ENCODE assay signal across 10 mouse cellular contexts in genomic region chr10:58342199-58342598, GRCm38 (mm10). TPM values are rescaled to one million over a fixed set of nuclear protein-coding genes. Genes with fewer than 3 reads are reported as not detected.
DNase-seq lines count a peak whose midpoint lies in the region; ATAC-seq and TF ChIP-seq lines count a peak whose summit lies in the region.
"Had no signal": no experiment of that assay in that cellular context is flagged by ENCODE, and none has a peak within 500 bp of the region (broad histone marks: within the 10 kb centered on the region; RNA-seq: fewer than 3 reads in every experiment).

No protein-coding gene starts in this region.

- TF ChIP-seq CTCF in kidney, adult 2 months (conservative IDR thresholded peaks at IDR 0.05; ENCODE audit: insufficient read depth, insufficient read length, low read depth, low read length) = no peak
- no peak for TF ChIP-seq CTCF in stomach, postnatal 0 days (IDR thresholded peaks at IDR 0.05; ENCODE audit: low read depth)

- no peaks in the 10 kb centered on the region for H3K27me3 ChIP-seq in kidney, adult 2 months (replicated peaks; ENCODE audit: control insufficient read depth, insufficient read depth, low read length)
- no peaks in the 10 kb centered on the region for H3K27me3 ChIP-seq in neural tube, embryonic 13.5 days
- H3K27me3 ChIP-seq in limb, embryonic 13.5 days = no peaks in the 10 kb centered on the region
- no peaks in the 10 kb centered on the region for H3K27me3 ChIP-seq in stomach, postnatal 0 days (ENCODE audit: control insufficient read depth, insufficient read depth, low read length)
- H3K27me3 ChIP-seq: neural tube, embryonic 12.5 days had no signal

- H3K9me3 ChIP-seq in neural tube, embryonic 13.5 days = peaks cover 2% of the 10 kb centered on the region; the same call in 1 of the 2 replicates
- no peaks in the 10 kb centered on the region; the same call in 1 of the 2 replicates for H3K9me3 ChIP-seq in limb, embryonic 13.5 days
- H3K9me3 ChIP-seq in stomach, postnatal 0 days (ENCODE audit: control insufficient read depth, low read length) = no peaks in the 10 kb centered on the region

- no peak for TF ChIP-seq EP300 in stomach, postnatal 0 days (optimal IDR thresholded peaks at IDR 0.05)

- H3K4me2 ChIP-seq in neural tube, embryonic 13.5 days = no peak overlapping the region
- no peak overlapping the region for H3K4me2 ChIP-seq in limb, embryonic 13.5 days (replicated peaks)
- H3K4me2 ChIP-seq in stomach, postnatal 0 days (replicated peaks; ENCODE audit: low read depth) = no peak overlapping the region
- H3K4me2 ChIP-seq: neural tube, embryonic 12.5 days had no signal

- peak overlapping the region; percentile 82 for H3K27ac ChIP-seq in kidney, adult 2 months (ENCODE audit: insufficient read depth, low read depth, low read length)
- H3K27ac ChIP-seq in neural tube, embryonic 13.5 days (replicated peaks) = peak overlapping the region; percentile 29; the same call in 1 of the 2 replicates
- H3K27ac ChIP-seq in limb, embryonic 13.5 days = peak overlapping the region; percentile 55; the same call in 1 of the 2 replicates
- peak overlapping the region; percentile 86 for H3K27ac ChIP-seq in stomach, postnatal 0 days (replicated peaks)
- H3K27ac ChIP-seq: neural tube, embryonic 12.5 days had no signal

- H3K4me3 ChIP-seq in kidney, adult 2 months (ENCODE audit: insufficient read depth, low read depth, low read length) = no peak overlapping the region
- no peak overlapping the region for H3K4me3 ChIP-seq in neural tube, embryonic 13.5 days
- H3K4me3 ChIP-seq in limb, embryonic 13.5 days = no peak overlapping the region
- no peak overlapping the region for H3K4me3 ChIP-seq in stomach, postnatal 0 days (ENCODE audit: low read depth, low read length)
- H3K4me3 ChIP-seq: erythroblast, embryonic 14.5 days; neural tube, embryonic 12.5 days had no signal

- H3K4me1 ChIP-seq in kidney, adult 2 months (ENCODE audit: control insufficient read depth, insufficient read depth, low read length) = peaks cover 5% of the 10 kb centered on the region; the same call in 1 of the 2 replicates
- peaks cover 19% of the 10 kb centered on the region for H3K4me1 ChIP-seq in neural tube, embryonic 13.5 days (replicated peaks)
- peaks cover 10% of the 10 kb centered on the region for H3K4me1 ChIP-seq in limb, embryonic 13.5 days
- 0 out of 2 replicates have a peak, but pooled peaks cover 2% of the 10 kb centered on the region for H3K4me1 ChIP-seq in stomach, postnatal 0 days (replicated peaks; ENCODE audit: control insufficient read depth, insufficient read depth)

- WGBS in kidney, adult 2 months = 68% methylated on average over 2 of the region's 2 CpGs
- 85% methylated on average over 2 of the region's 2 CpGs for WGBS in neural tube, embryonic 13.5 days
- 85% methylated on average over 2 of the region's 2 CpGs for WGBS in limb, embryonic 13.5 days
- 29% methylated on average over 2 of the region's 2 CpGs for WGBS in stomach, postnatal 0 days

- no peak for ATAC-seq in neural tube, embryonic 13.5 days (ENCODE audit: low read depth)
- no peak for ATAC-seq in limb, embryonic 13.5 days (ENCODE audit: low FRiP score, low read depth)
- ATAC-seq in stomach, postnatal 0 days (ENCODE audit: low FRiP score, low TSS enrichment) = no peak

- H3K36me3 ChIP-seq in kidney, adult 2 months (ENCODE audit: control insufficient read depth, insufficient read depth, low read length) = no peaks in the 10 kb centered on the region
- H3K36me3 ChIP-seq in neural tube, embryonic 13.5 days = no peaks in the 10 kb centered on the region
- peaks cover 5% of the 10 kb centered on the region for H3K36me3 ChIP-seq in limb, embryonic 13.5 days
- no peaks in the 10 kb centered on the region for H3K36me3 ChIP-seq in stomach, postnatal 0 days (ENCODE audit: control insufficient read depth, insufficient read depth, low read length)
- H3K36me3 ChIP-seq: neural tube, embryonic 12.5 days had no signal

- no peak for DNase-seq in kidney, adult 2 months
- DNase-seq in kidney, postnatal 14 days = no peak
- DNase-seq in neural tube, embryonic 10.5 days (ENCODE audit: extremely low spot score, low spot score) = no peak
- DNase-seq in stomach, postnatal 0 days (ENCODE audit: low spot score) = no peak
- no peak for DNase-seq in adrenal gland, postnatal 25 days
- DNase-seq in thymus, postnatal 14 days = no peak

- no peak overlapping the region for H3K9ac ChIP-seq in neural tube, embryonic 13.5 days
- H3K9ac ChIP-seq in limb, embryonic 13.5 days = no peak overlapping the region
- H3K9ac ChIP-seq in stomach, postnatal 0 days (ENCODE audit: low read length) = no peak overlapping the region
- H3K9ac ChIP-seq: neural tube, embryonic 12.5 days had no signal

- no peak for TF ChIP-seq POLR2A in kidney, adult 2 months (IDR thresholded peaks at IDR 0.05; ENCODE audit: low read depth, low read length)

RNA-seq across cellular contexts. Expression of gene Lims1, which starts 18.9 kb away (rescaled TPM):
- 14.5 and 16.1 TPM in 2 replicates for polyA plus RNA-seq in kidney, adult 2 months (2012; rRNA removed)
- polyA plus RNA-seq in neural tube, embryonic 13.5 days (2015; fragmentation: Nextera tagmentation; extraction: Ambion mirVana) = 72.2 and 75.3 TPM in 2 replicates
- polyA plus RNA-seq in limb, embryonic 13.5 days (2015; fragmentation: Nextera tagmentation; extraction: Ambion mirVana) = 141 and 147 TPM in 2 replicates
- 101 and 111 TPM in 2 replicates for polyA plus RNA-seq in stomach, postnatal 0 days (2015; fragmentation: Nextera tagmentation; extraction: Ambion mirVana)
- 46.8 and 69.7 TPM in 2 replicates for total RNA-seq in adrenal gland, postnatal 25 days (2021)

Comparison
In these comparisons a context has a peak if more than half of its experiments do, and no peak if none do; other contexts are left out.
1. H3K27ac ChIP-seq: peak in every context shown above with its lines; median percentile 86 in stomach, postnatal 0 days; 82 in kidney, adult 2 months; 55 in limb, embryonic 13.5 days; 29 in neural tube, embryonic 13.5 days.